Mouse (Mus musculus) kidney, adult 2 months (tissue): ENCODE results near the gene Knl1. TPM values are rescaled to one million over a fixed set of nuclear protein-coding genes. Genes with fewer than 3 reads are reported as not detected.
A peak's percentile ranks its signal among the peaks of the same experiment; 100 is the strongest.

Source experiments
- DNase-seq: peaks from one replicate; pipeline ENCODE4 v3.0.0; 2021
- H3K27ac ChIP-seq: fragments of 200-500 bp; 2 replicates; pipeline ENCODE4 v1.5.1; 2012; ENCODE audit warnings: low read depth, low read length, control low read depth, inconsistent platforms; ENCODE audit not compliant: insufficient read depth
- H3K27me3 ChIP-seq: fragments of 200-500 bp; replicated peaks from 2 replicates; pipeline ENCODE4 v1.6.1; 2012; ENCODE audit warnings: mild to moderate bottlenecking, moderate library complexity, low read length, inconsistent platforms; ENCODE audit not compliant: control insufficient read depth, insufficient read depth
- H3K36me3 ChIP-seq: fragments of 200-500 bp; 2 replicates; pipeline ENCODE4 v1.6.1; 2012; ENCODE audit warnings: mild to moderate bottlenecking, moderate library complexity, low read length, inconsistent platforms; ENCODE audit not compliant: control insufficient read depth, insufficient read depth
- H3K4me1 ChIP-seq: fragments of 200-500 bp; 2 replicates; pipeline ENCODE4 v1.6.1; 2011; ENCODE audit warnings: low read length; ENCODE audit not compliant: control insufficient read depth, insufficient read depth
- H3K4me3 ChIP-seq: fragments of 200-500 bp; 2 replicates; pipeline ENCODE4 v1.5.1; 2011; ENCODE audit warnings: mild to moderate bottlenecking, low read depth, low read length, control low read depth; ENCODE audit not compliant: insufficient read depth
- CTCF ChIP-seq: fragments of 200-500 bp; conservative IDR thresholded peaks from 2 replicates; pipeline ENCODE4 v1.5.1; 2011; ENCODE audit warnings: low read depth, mild to moderate bottlenecking, control low read depth, low read length, moderate library complexity, mixed read lengths; ENCODE audit not compliant: insufficient read depth, insufficient read length
- POLR2A ChIP-seq: fragments of 200-500 bp; IDR thresholded peaks from one replicate; pipeline ENCODE4 v1.6.1; 2011; ENCODE audit warnings: low read depth, low read length, control low read depth
- WGBS: fragments of 180-500 bp; shearing (Covaris S2); methylation state at CpG from one replicate; pipeline ENCODE4 v1.1.7; 2018; 5-methylcytosine and 5-hydroxymethylcytosine counted together
- polyA plus RNA-seq: library from polyadenylated mRNA; depleted of rRNA; stranded (reverse); fragments of >200 nt; gene quantifications from 2 replicates; pipeline ENCODE4 v1.2.3, GENCODE M21; 2012

Knl1 gene
- polyA plus RNA-seq, 1 experiment, result 0.05 TPM

- WGBS, result 74% methylated on average over 5 of the region's 5 CpGs
- no peaks in the 10 kb centered on the region for H3K27me3 ChIP-seq
- H3K27ac ChIP-seq, result no peak overlapping the region
- TF ChIP-seq CTCF (no peak), POLR2A (no peak)
- no peaks in the 10 kb centered on the region for H3K4me1 ChIP-seq
- H3K36me3 ChIP-seq, result no peaks in the 10 kb centered on the region
- no peak for DNase-seq
- no peak overlapping the region for H3K4me3 ChIP-seq
These were observed 59.7 kb downstream of the Knl1 start for GRCm38 (mm10) chr2:119106583-119106982.

DNA sequence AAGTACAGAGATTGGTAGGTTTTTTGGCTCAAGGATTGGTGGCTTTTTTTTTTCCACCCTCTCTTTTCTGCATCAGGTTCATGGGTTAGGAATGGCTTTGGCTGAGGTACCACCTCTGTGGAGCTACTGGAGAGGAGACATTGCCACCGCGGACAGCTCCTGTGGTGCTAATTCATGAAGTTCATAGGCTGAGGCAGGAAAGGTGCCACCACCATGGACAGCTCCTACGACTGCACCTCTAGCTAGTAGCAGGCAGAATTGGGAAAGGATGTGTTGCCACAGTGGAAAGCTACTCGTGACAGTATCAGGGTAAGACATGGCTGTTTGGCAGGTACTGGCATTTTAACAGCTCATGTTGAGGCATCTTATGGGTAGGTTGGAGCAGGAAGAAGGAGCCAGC is 61.6 kb downstream of the Knl1 start:
- 64% methylated on average over 4 of the region's 4 CpGs for WGBS
- DNase-seq, result peak; percentile 57
- Histone ChIP-seq H3K27me3 (no peaks in the 10 kb centered on the region), H3K27ac (no peak overlapping the region), H3K4me3 (no peak overlapping the region), H3K4me1 (no peaks in the 10 kb centered on the region), H3K36me3 (no peaks in the 10 kb centered on the region)
- TF ChIP-seq POLR2A, result no peak
- no peak for TF ChIP-seq CTCF

DNA sequence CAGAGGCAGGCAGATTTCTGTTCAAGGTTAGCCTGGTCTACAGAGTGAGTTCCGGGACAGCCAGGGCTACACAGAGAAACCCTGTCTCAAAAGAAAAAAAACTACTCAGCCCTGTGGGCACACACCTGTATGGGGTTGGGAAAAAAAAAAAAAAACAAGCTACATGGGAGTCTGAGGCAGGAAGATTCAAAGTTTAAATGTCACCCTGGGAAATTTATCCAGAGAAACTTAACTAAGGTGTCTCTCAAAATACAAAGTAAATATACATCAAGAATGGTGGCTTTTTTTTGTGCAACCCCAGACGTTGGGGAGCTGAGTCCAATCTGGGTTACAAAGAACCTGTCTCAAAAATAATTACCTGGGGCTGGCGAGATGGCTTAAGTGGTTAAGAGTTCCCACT is 64.1 kb downstream of the Knl1 start:
- Histone ChIP-seq H3K4me1 (no peaks in the 10 kb centered on the region), H3K27ac (no peak overlapping the region), H3K4me3 (no peak overlapping the region), H3K36me3 (no peaks in the 10 kb centered on the region), H3K27me3 (no peaks in the 10 kb centered on the region)
- WGBS, result 90% methylated on average over 3 of the region's 3 CpGs
- DNase-seq, result no peak
- TF ChIP-seq POLR2A (no peak), CTCF (no peak)

GRCm38 (mm10) chr2:119112438-119113112 is 65.7 kb downstream of the Knl1 start, which contains the start of gene Rad51:
Gene Rad51, plus strand, starts transcription at chr2:119112793.
- peak; percentile 94 for DNase-seq

GRCm38 (mm10) chr2:119113121-119113925 is 66.4 kb downstream of the Knl1 start:
- Histone ChIP-seq H3K4me1 (no peaks in the 10 kb centered on the region), H3K27ac (no peak overlapping the region), H3K4me3 (peak overlapping the region; percentile 68), H3K36me3 (no peaks in the 10 kb centered on the region), H3K27me3 (no peaks in the 10 kb centered on the region)
- no peak for DNase-seq
- WGBS, result 11% methylated on average over 20 of the region's 20 CpGs
- TF ChIP-seq POLR2A (no peak), CTCF (no peak)

More at GRCm38 (mm10) chr2:119112438-119113112, 65.7 kb downstream of the Knl1 start, which contains the start of gene Rad51:
- TF ChIP-seq CTCF (no peak), POLR2A (no peak)
- Histone ChIP-seq H3K27me3 (no peaks in the 10 kb centered on the region), H3K36me3 (no peaks in the 10 kb centered on the region), H3K4me3 (peak within 1 kb of the TSS; percentile 68), H3K4me1 (no peaks in the 10 kb centered on the region), H3K27ac (peak within 1 kb of the TSS; percentile 96)
- WGBS, result under 1% methylated on average over 51 of the region's 51 CpGs

- no peaks in the 10 kb centered on the region for H3K27me3 ChIP-seq
- H3K4me3 ChIP-seq, result no peak overlapping the region
- H3K36me3 ChIP-seq, result peaks cover 8% of the 10 kb centered on the region
- 90% methylated on average over 5 of the region's 5 CpGs for WGBS
- DNase-seq, result no peak
- no peak for TF ChIP-seq POLR2A
- no peak for TF ChIP-seq CTCF
- no peak overlapping the region for H3K27ac ChIP-seq
- no peaks in the 10 kb centered on the region for H3K4me1 ChIP-seq
These were observed 89.5 kb downstream of the Knl1 start for GRCm38 (mm10) chr2:119136346-119136898.

GRCm38 (mm10) chr2:119145199-119145598 is 98.3 kb downstream of the Knl1 start:
- peak; percentile 9 for DNase-seq
- Histone ChIP-seq H3K36me3 (peaks cover 8% of the 10 kb centered on the region), H3K27ac (no peak overlapping the region), H3K27me3 (no peaks in the 10 kb centered on the region), H3K4me3 (no peak overlapping the region), H3K4me1 (no peaks in the 10 kb centered on the region)
- WGBS, result 91% methylated on average over 2 of the region's 2 CpGs
- no peak for TF ChIP-seq POLR2A
- peak; percentile 42 for TF ChIP-seq CTCF
